Mouse (Mus musculus) granulocyte monocyte progenitor cell, adult 5-6 weeks (primary cell): ENCODE data around the gene Dtymk. TPM values are rescaled to one million over a fixed set of nuclear protein-coding genes. Genes with fewer than 3 reads are reported as not detected.

Experiments used
- ATAC-seq: replicated peaks from 2 replicates; pipeline ENCODE4 v1.8.0; 2016; ENCODE audit warnings: mild to moderate bottlenecking, moderate TSS enrichment, inconsistent platforms; ENCODE audit not compliant: poor library complexity, severe bottlenecking
- total RNA-seq, 2 experiments: library from RNA; stranded (forward) in 1 of 2; stranded (reverse) in 1 of 2; fragments of 200-712, 200-1000 nt in 1 of 2; fragments of >200 nt in 1 of 2; fragmentation: Nextera tagmentation in 1 of 2; gene quantifications; 2 replicates each; pipeline ENCODE4 v1.2.3; 2014 to 2017

Dtymk gene
- total RNA-seq, 2 experiments from 2014 or later = 216 to 289 TPM

GRCm38 (mm10) chr1:93751290-93751689 is 50.4 kb downstream of the Dtymk start, which contains the start of gene Atg4b:
Gene Atg4b, plus strand, starts transcription at chr1:93751500.
- ATAC-seq = no peak

- ATAC-seq = peak; percentile 70
Observed at GRCm38 (mm10) chr1:93748539-93748938, 53.2 kb downstream of the Dtymk start.

GRCm38 (mm10) chr1:93746179-93746578 is 55.6 kb downstream of the Dtymk start:
- ATAC-seq = no peak

- no peak for ATAC-seq
Observed at GRCm38 (mm10) chr1:93742910-93743309, 58.8 kb downstream of the Dtymk start.

Other genes with a start within 250 kb of the Dtymk start
- 53.5 and 65.0 TPM in 2 replicates for gene Stk25, start 143.3 kb downstream of the Dtymk start, total RNA-seq (2014; fragmentation: Nextera tagmentation)
- 30.9 and 38.5 TPM in 2 replicates for gene Stk25, start 143.3 kb downstream of the Dtymk start, total RNA-seq (2017)
- 0.43 and 0.60 TPM in 2 replicates for gene Bok, start 116.3 kb downstream of the Dtymk start, total RNA-seq (2014; fragmentation: Nextera tagmentation)
- 0.26 and 0.43 TPM in 2 replicates for gene Bok, start 116.3 kb downstream of the Dtymk start, total RNA-seq (2017)
- 29.7 and 61.9 TPM in 2 replicates for gene Atg4b, start 50.4 kb downstream of the Dtymk start, total RNA-seq (2014; fragmentation: Nextera tagmentation)
- 46.8 and 87.7 TPM in 2 replicates for gene Atg4b, start 50.4 kb downstream of the Dtymk start, total RNA-seq (2017)
- gene Thap4, start 47.1 kb downstream of the Dtymk start, total RNA-seq (2014; fragmentation: Nextera tagmentation) = 30.8 and 57.7 TPM in 2 replicates
- 16.7 and 25.0 TPM in 2 replicates for gene Thap4, start 47.1 kb downstream of the Dtymk start, total RNA-seq (2017)
- 9.5 and 19.4 TPM in 2 replicates for gene Ing5, start 2.0 kb upstream of the Dtymk start, total RNA-seq (2014; fragmentation: Nextera tagmentation)
- gene Ing5, start 2.0 kb upstream of the Dtymk start, total RNA-seq (2017) = 27.1 and 42.3 TPM in 2 replicates
- 19.3 and 25.7 TPM in 2 replicates for gene D2hgdh, start 23.0 kb upstream of the Dtymk start, total RNA-seq (2014; fragmentation: Nextera tagmentation)
- 13.8 and 19.9 TPM in 2 replicates for gene D2hgdh, start 23.0 kb upstream of the Dtymk start, total RNA-seq (2017)
- gene Gal3st2, start 59.4 kb upstream of the Dtymk start, total RNA-seq (2014; fragmentation: Nextera tagmentation) = not detected in 2 replicates
- not detected in 2 replicates for gene Gal3st2, start 59.4 kb upstream of the Dtymk start, total RNA-seq (2017)
- not detected in 2 replicates for gene Gal3st2b, start 116.4 kb upstream of the Dtymk start, total RNA-seq (2014; fragmentation: Nextera tagmentation)
- gene Gal3st2b, start 116.4 kb upstream of the Dtymk start, total RNA-seq (2017) = not detected in 2 replicates
- gene Gal3st2c, start 188.6 kb upstream of the Dtymk start, total RNA-seq (2014; fragmentation: Nextera tagmentation) = not detected in 2 replicates
- not detected in 2 replicates for gene Gal3st2c, start 188.6 kb upstream of the Dtymk start, total RNA-seq (2017)
- gene Neu4, start 218.5 kb upstream of the Dtymk start, total RNA-seq (2014; fragmentation: Nextera tagmentation) = not detected in 2 replicates
- gene Neu4, start 218.5 kb upstream of the Dtymk start, total RNA-seq (2017) = not detected in 2 replicates